Mouse (Mus musculus) liver, embryonic 11.5 days (tissue): Measurements from ENCODE around the gene Speer4c. TPM values are rescaled to one million over a fixed set of nuclear protein-coding genes. Genes with fewer than 3 reads are reported as not detected.
"Not testable (repeated sequence)": the region's sequence is repeated elsewhere in the genome, so short reads cannot be mapped to it uniquely, and the experiment has no call there.

Source experiments
- ATAC-seq: fragments of 200-750 bp; cut with Nextera tagmentation; replicated peaks from 2 replicates; pipeline ENCODE4 v1.8.0; 2017; ENCODE audit warnings: moderate number of reproducible peaks, mild to moderate bottlenecking, moderate TSS enrichment, moderate library complexity; ENCODE audit not compliant: low FRiP score
- DNase-seq: peaks from one replicate; pipeline ENCODE4 v3.0.0-alpha.2; 2017; ENCODE audit warnings: low spot score
- H3K27ac ChIP-seq: fragments of 300-500 bp; sonication (generic); 2 replicates; pipeline ENCODE4 v1.5.1; 2014; ENCODE audit warnings: mild to moderate bottlenecking, low read depth, low read length, control low read depth
- H3K27me3 ChIP-seq: fragments of 300-500 bp; sonication (generic); replicated peaks from 2 replicates; pipeline ENCODE4 v1.6.1; 2014; ENCODE audit warnings: low read length, mixed read lengths; ENCODE audit not compliant: control insufficient read depth, insufficient read depth
- H3K36me3 ChIP-seq: fragments of 300-500 bp; sonication (generic); 2 replicates; pipeline ENCODE4 v1.6.1; 2014; ENCODE audit warnings: mild to moderate bottlenecking, low read length, moderate library complexity, mixed read lengths; ENCODE audit not compliant: control insufficient read depth, insufficient read depth
- H3K4me1 ChIP-seq: fragments of 300-500 bp; sonication (generic); replicated peaks from 2 replicates; pipeline ENCODE4 v1.6.1; 2014; ENCODE audit warnings: low read length, mixed read lengths; ENCODE audit not compliant: control insufficient read depth, insufficient read depth
- H3K4me2 ChIP-seq: fragments of 300-500 bp; sonication (generic); 2 replicates; pipeline ENCODE4 v1.6.1; 2014; ENCODE audit warnings: mild to moderate bottlenecking, control low read depth, moderate library complexity
- H3K4me3 ChIP-seq: fragments of 300-500 bp; sonication (generic); 2 replicates; pipeline ENCODE4 v1.5.1; 2014; ENCODE audit warnings: low read depth, low read length, control low read depth
- H3K9ac ChIP-seq: fragments of 300-500 bp; sonication (generic); 2 replicates; pipeline ENCODE4 v1.6.1; 2014; ENCODE audit warnings: low read depth, low read length, control low read depth
- H3K9me3 ChIP-seq: fragments of 300-500 bp; sonication (generic); 2 replicates; pipeline ENCODE4 v1.6.1; 2016; ENCODE audit warnings: low read length, inconsistent platforms, mixed read lengths; ENCODE audit not compliant: control insufficient read depth
- WGBS: fragments of 180-500 bp; shearing (Covaris S2); extraction: QIAGEN DNeasy Blood & Tissue Kit; methylation state at CpG from one replicate; pipeline ENCODE4 v1.1.7; 2014; 5-methylcytosine and 5-hydroxymethylcytosine counted together
- polyA plus RNA-seq: library from polyadenylated mRNA; unstranded; fragments of >200 nt; fragmentation: Nextera tagmentation; extraction: Ambion mirVana; gene quantifications from 2 replicates; pipeline ENCODE4 v1.2.1, GENCODE M21; 2014

The Speer4c gene
- polyA plus RNA-seq, 1 experiment from 2014 or later = not detected

GRCm38 (mm10) chr5:15663847-15664246 lies 50.2 kb downstream of the Speer4c start:
- not testable (repeated sequence) for H3K27ac ChIP-seq, H3K4me1 ChIP-seq, ATAC-seq, DNase-seq, H3K4me3 ChIP-seq, H3K9ac ChIP-seq, H3K9me3 ChIP-seq, H3K27me3 ChIP-seq, H3K36me3 ChIP-seq, H3K4me2 ChIP-seq
- 71% methylated on average over 7 of the region's 7 CpGs for WGBS

Other genes starting within 250 kb of the Speer4c start
- not detected in 2 replicates for gene Gm21149, start 237.7 kb downstream of the Speer4c start, polyA plus RNA-seq
- not detected in 2 replicates for gene Gm21190, start 185.0 kb downstream of the Speer4c start, polyA plus RNA-seq
- gene Gm21083, start 136.9 kb downstream of the Speer4c start, polyA plus RNA-seq = not detected in 2 replicates
- not detected in 2 replicates for gene Speer4d, start 95.2 kb downstream of the Speer4c start, polyA plus RNA-seq
- not detected in 2 replicates for gene 4930572O03Rik, start 57.2 kb downstream of the Speer4c start, polyA plus RNA-seq
- 3.0 TPM in 2 replicates for gene Cacna2d1, start 220.4 kb upstream of the Speer4c start, polyA plus RNA-seq